Mouse (Mus musculus): ENCODE data around the gene Gm10644. TPM values are rescaled to one million over a fixed set of nuclear protein-coding genes. Genes with fewer than 3 reads are reported as not detected.

The Gm10644 gene
- polyA plus RNA-seq, 1 experiment from 2014 or later: 0.67 TPM

- Histone ChIP-seq H3K27ac (no peak overlapping the region), H3K27me3 (no peaks in the 10 kb centered on the region), H3K4me1 (no peaks in the 10 kb centered on the region), H3K9ac (no peak overlapping the region), H3K9me3 (replicated peaks) (no peaks in the 10 kb centered on the region), H3K4me3 (no peak overlapping the region), H3K4me2 (no peak overlapping the region), H3K36me3 (ENCODE audit: poor library complexity, severe bottlenecking) (peaks cover 83% of the 10 kb centered on the region)
- ATAC-seq: peak; percentile 51; the same call in 1 of the 2 replicates
- 74% methylated on average over 3 of the region's 3 CpGs for WGBS
Measured at GRCm38 (mm10) chr8:83921558-83921957, 33.4 kb downstream of the Gm10644 start.

GRCm38 (mm10) chr8:83917566-83917965, 37.4 kb downstream of the Gm10644 start:
- no peak overlapping the region for H3K4me3 ChIP-seq
- no peaks in the 10 kb centered on the region for H3K27me3 ChIP-seq
- WGBS: 82% methylated on average over 6 of the region's 6 CpGs
- H3K27ac ChIP-seq: no peak overlapping the region
- H3K4me2 ChIP-seq: no peak overlapping the region
- no peak overlapping the region for H3K9ac ChIP-seq
- H3K36me3 ChIP-seq (ENCODE audit: poor library complexity, severe bottlenecking): peaks cover 55% of the 10 kb centered on the region
- H3K9me3 ChIP-seq (replicated peaks): no peaks in the 10 kb centered on the region
- no peak for ATAC-seq
- H3K4me1 ChIP-seq: peaks cover 22% of the 10 kb centered on the region

- H3K4me2 ChIP-seq: no peak overlapping the region
- H3K27me3 ChIP-seq: no peaks in the 10 kb centered on the region
- ATAC-seq: no peak
- H3K9ac ChIP-seq: no peak overlapping the region
- H3K27ac ChIP-seq: no peak overlapping the region
- WGBS: 74% methylated on average over 5 of the region's 5 CpGs
- no peaks in the 10 kb centered on the region for H3K9me3 ChIP-seq (replicated peaks)
- peaks cover 45% of the 10 kb centered on the region for H3K36me3 ChIP-seq (ENCODE audit: poor library complexity, severe bottlenecking)
- peaks cover 22% of the 10 kb centered on the region for H3K4me1 ChIP-seq
- H3K4me3 ChIP-seq: no peak overlapping the region
Measured at GRCm38 (mm10) chr8:83916015-83916414, 39.0 kb downstream of the Gm10644 start.

GRCm38 (mm10) chr8:83914860-83915259, 40.1 kb downstream of the Gm10644 start:
- H3K9me3 ChIP-seq (replicated peaks): no peaks in the 10 kb centered on the region
- no peak for ATAC-seq
- H3K36me3 ChIP-seq (ENCODE audit: poor library complexity, severe bottlenecking): peaks cover 35% of the 10 kb centered on the region
- no peak overlapping the region for H3K4me3 ChIP-seq
- H3K9ac ChIP-seq: no peak overlapping the region
- no peak overlapping the region for H3K27ac ChIP-seq
- no peaks in the 10 kb centered on the region for H3K27me3 ChIP-seq
- WGBS: 54% methylated on average over 5 of the region's 5 CpGs
- H3K4me1 ChIP-seq: peaks cover 22% of the 10 kb centered on the region
- no peak overlapping the region for H3K4me2 ChIP-seq

GRCm38 (mm10) chr8:83914232-83914631, 40.8 kb downstream of the Gm10644 start:
- Histone ChIP-seq H3K4me1 (peaks cover 27% of the 10 kb centered on the region), H3K9ac (no peak overlapping the region)
- no peak for ATAC-seq

GRCm38 (mm10) chr8:83911809-83912731, 42.9 kb downstream of the Gm10644 start:
- peaks cover 37% of the 10 kb centered on the region for H3K4me1 ChIP-seq
- no peak overlapping the region for H3K4me3 ChIP-seq
- peaks cover 18% of the 10 kb centered on the region; the same call in 1 of the 2 replicates for H3K36me3 ChIP-seq (ENCODE audit: poor library complexity, severe bottlenecking)
- H3K27ac ChIP-seq: no peak overlapping the region
- WGBS: 85% methylated on average over 5 of the region's 5 CpGs
- H3K4me2 ChIP-seq: no peak overlapping the region
- no peak for ATAC-seq
- H3K9me3 ChIP-seq (replicated peaks): no peaks in the 10 kb centered on the region
- no peaks in the 10 kb centered on the region for H3K27me3 ChIP-seq
- no peak overlapping the region for H3K9ac ChIP-seq

More at GRCm38 (mm10) chr8:83914232-83914631, 40.8 kb downstream of the Gm10644 start:
- no peaks in the 10 kb centered on the region for H3K27me3 ChIP-seq
- 93% methylated on average over 3 of the region's 3 CpGs for WGBS
- no peak overlapping the region for H3K4me3 ChIP-seq
- H3K9me3 ChIP-seq (replicated peaks): no peaks in the 10 kb centered on the region
- H3K27ac ChIP-seq: no peak overlapping the region
- peaks cover 29% of the 10 kb centered on the region; the same call in 1 of the 2 replicates for H3K36me3 ChIP-seq (ENCODE audit: poor library complexity, severe bottlenecking)
- no peak overlapping the region for H3K4me2 ChIP-seq

- peak; percentile 48; the same call in 1 of the 2 replicates for ATAC-seq
- Histone ChIP-seq H3K4me3 (no peak overlapping the region), H3K4me2 (no peak overlapping the region), H3K27me3 (no peaks in the 10 kb centered on the region), H3K4me1 (peaks cover 26% of the 10 kb centered on the region), H3K27ac (no peak overlapping the region), H3K36me3 (ENCODE audit: poor library complexity, severe bottlenecking) (peaks cover 23% of the 10 kb centered on the region; the same call in 1 of the 2 replicates), H3K9me3 (replicated peaks) (no peaks in the 10 kb centered on the region), H3K9ac (0 out of 2 replicates have a peak overlapping the region, but pooled peaks have one; percentile 40)
- 39% methylated on average over 8 of the region's 8 CpGs for WGBS
Measured at GRCm38 (mm10) chr8:83909311-83909710, 45.7 kb downstream of the Gm10644 start.

GRCm38 (mm10) chr8:83908583-83908982, 46.4 kb downstream of the Gm10644 start:
- H3K36me3 ChIP-seq (ENCODE audit: poor library complexity, severe bottlenecking): peaks cover 23% of the 10 kb centered on the region; the same call in 1 of the 2 replicates
- H3K27me3 ChIP-seq: no peaks in the 10 kb centered on the region
- no peaks in the 10 kb centered on the region for H3K9me3 ChIP-seq (replicated peaks)
- peaks cover 32% of the 10 kb centered on the region for H3K4me1 ChIP-seq
- H3K4me2 ChIP-seq: no peak overlapping the region
- H3K4me3 ChIP-seq: no peak overlapping the region
- WGBS: 80% methylated on average over 6 of the region's 6 CpGs
- no peak for ATAC-seq
- H3K27ac ChIP-seq: no peak overlapping the region
- H3K9ac ChIP-seq: peak overlapping the region; percentile 40; the same call in 1 of the 2 replicates

GRCm38 (mm10) chr8:83902961-83903666, 51.9 kb downstream of the Gm10644 start:
- H3K9ac ChIP-seq: peak overlapping the region; percentile 92
- peak overlapping the region; percentile 71 for H3K4me3 ChIP-seq
- no peak for ATAC-seq
- H3K27me3 ChIP-seq: no peaks in the 10 kb centered on the region
- 10% methylated on average over 13 of the region's 13 CpGs for WGBS
- H3K9me3 ChIP-seq (replicated peaks): no peaks in the 10 kb centered on the region
- peaks cover 47% of the 10 kb centered on the region for H3K4me1 ChIP-seq
- H3K4me2 ChIP-seq: peak overlapping the region; percentile 77
- peaks cover 16% of the 10 kb centered on the region; the same call in 1 of the 2 replicates for H3K36me3 ChIP-seq (ENCODE audit: poor library complexity, severe bottlenecking)
- H3K27ac ChIP-seq: peak overlapping the region; percentile 10; the same call in 1 of the 2 replicates

- H3K27ac ChIP-seq: peak overlapping the region; percentile 99
- H3K36me3 ChIP-seq (ENCODE audit: poor library complexity, severe bottlenecking): peaks cover 11% of the 10 kb centered on the region; the same call in 1 of the 2 replicates
- peak overlapping the region; percentile 71 for H3K4me3 ChIP-seq
- H3K4me1 ChIP-seq: peaks cover 57% of the 10 kb centered on the region
- WGBS: 11% methylated on average over 12 of the region's 14 CpGs
- no peaks in the 10 kb centered on the region for H3K9me3 ChIP-seq (replicated peaks)
- H3K9ac ChIP-seq: peak overlapping the region; percentile 92
- peak overlapping the region; percentile 77 for H3K4me2 ChIP-seq
- H3K27me3 ChIP-seq: 0 out of 2 replicates have a peak, but pooled peaks cover under 1% of the 10 kb centered on the region
- ATAC-seq: no peak
Measured at GRCm38 (mm10) chr8:83901566-83902485, 53.2 kb downstream of the Gm10644 start.

- Histone ChIP-seq H3K4me1 (peaks cover 55% of the 10 kb centered on the region), H3K36me3 (ENCODE audit: poor library complexity, severe bottlenecking) (peaks cover 4% of the 10 kb centered on the region; the same call in 1 of the 2 replicates), H3K9me3 (replicated peaks) (no peaks in the 10 kb centered on the region), H3K27ac (peak overlapping the region; percentile 99), H3K9ac (peak overlapping the region; percentile 92), H3K27me3 (peaks cover 4% of the 10 kb centered on the region; the same call in 1 of the 2 replicates), H3K4me2 (peak overlapping the region; percentile 77), H3K4me3 (peak overlapping the region; percentile 71)
- ATAC-seq: no peak
- WGBS: 0% methylated on average over 10 of the region's 40 CpGs
Measured at GRCm38 (mm10) chr8:83900957-83901270, 54.1 kb downstream of the Gm10644 start.
